Mouse (Mus musculus) MEL (cell line): ENCODE measurements at regions not wholly inside any gene's neighbourhood (a gene's known extent, or its start where the extent isn't known, plus 50 kb on each side); places are given as distances from the start of the nearest gene placed in this dataset.

Experiments used
- CHD2 ChIP-seq: IDR thresholded peaks from 2 replicates; pipeline ENCODE4 v1.6.1; 2011; ENCODE audit warnings: low read length, improper control_type of control experiment
- GATA1 ChIP-seq: IDR thresholded peaks from 2 replicates; pipeline ENCODE4 v1.6.1; 2011; ENCODE audit warnings: low read depth, low read length, improper control_type of control experiment
- KAT2A ChIP-seq: conservative IDR thresholded peaks from 2 replicates; pipeline ENCODE4 v1.6.1; 2012; ENCODE audit warnings: low read depth, low read length, improper control_type of control experiment, inconsistent platforms
- NELFE ChIP-seq: IDR thresholded peaks from 2 replicates; pipeline ENCODE4 v1.6.1; 2011; ENCODE audit warnings: low read depth, low read length, improper control_type of control experiment
- POLR2A ChIP-seq, 2 experiments: IDR thresholded peaks; 2 replicates each; pipeline ENCODE4 v1.6.1; 2011 to 2012; ENCODE audit warnings: low read length in 2 of 2, mild to moderate bottlenecking in 2 of 2, control low read depth in 1 of 2, improper control_type of control experiment in 1 of 2, low read depth in 1 of 2, moderate library complexity in 1 of 2; ENCODE audit not compliant: control insufficient read depth in 1 of 2, insufficient read depth in 1 of 2, poor library complexity in 1 of 2
- POLR2AphosphoS2 ChIP-seq: IDR thresholded peaks from 2 replicates; pipeline ENCODE4 v1.6.1; 2011; ENCODE audit warnings: low read length, improper control_type of control experiment

DNA sequence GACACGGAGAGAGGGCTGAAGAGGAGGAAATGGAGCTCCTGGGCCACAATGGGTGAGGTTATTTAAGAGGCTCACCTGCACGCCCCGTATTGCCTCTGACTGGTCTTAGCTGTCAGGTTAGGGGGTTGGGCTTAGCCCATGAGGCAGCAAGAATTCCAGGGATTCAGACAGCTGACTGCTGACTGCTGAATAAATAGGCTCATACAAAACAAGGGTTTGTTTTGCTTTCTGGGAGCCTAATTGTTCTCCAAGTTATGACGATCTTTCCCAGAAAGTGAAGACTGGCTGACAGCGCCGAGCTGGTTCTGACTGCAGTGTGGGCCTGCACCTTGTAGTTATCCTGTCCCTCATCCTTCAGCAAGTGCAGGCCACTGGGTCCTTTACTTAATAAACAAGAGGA is 370.1 kb upstream of the Ubash3b start:
- TF ChIP-seq GATA1 (no peak), POLR2A (IDR thresholded peaks at IDR 0.05; ENCODE audit: control insufficient read depth in 1 of 2, insufficient read depth in 1 of 2, low read depth in 1 of 2, low read length in 2 of 2, poor library complexity in 1 of 2) (no peak), CHD2 (no peak), POLR2AphosphoS2 (no peak), NELFE (no peak), KAT2A (no peak)
